Comparison of ENCODE assay signal across 16 mouse cellular contexts in the genomic region with DNA sequence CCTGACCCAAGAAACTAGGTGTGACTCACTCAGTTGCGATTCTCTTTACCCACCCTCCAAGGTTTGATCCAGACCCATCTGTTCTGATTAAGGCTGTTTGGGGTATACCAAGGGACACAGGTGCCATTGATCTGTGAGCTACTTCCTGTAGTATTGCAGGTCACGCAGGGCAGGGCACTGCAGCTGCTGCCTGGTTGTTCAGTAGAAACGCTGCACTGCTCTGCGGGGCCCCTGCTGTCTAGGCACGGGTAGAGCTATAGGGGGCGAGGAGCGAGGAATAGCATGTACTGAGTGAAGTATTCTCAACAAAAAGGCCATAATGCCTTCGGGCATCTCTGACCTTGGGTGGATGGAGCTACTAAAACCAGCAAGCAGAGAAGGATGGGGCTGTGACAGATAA.
"Had no signal": no experiment of that assay in that cellular context is flagged by ENCODE, and none has a peak within 500 bp of the region (broad histone marks: within the 10 kb centered on the region; RNA-seq: fewer than 3 reads in every experiment).

No protein-coding gene starts in this region.

- H3K4me1 ChIP-seq: liver, embryonic 12.5 days; midbrain, embryonic 10.5 days; midbrain, embryonic 12.5 days; neural tube, embryonic 15.5 days had no signal

- H3K4me3 ChIP-seq: liver, embryonic 12.5 days; midbrain, embryonic 10.5 days; midbrain, embryonic 12.5 days; myocyte; neural tube, embryonic 13.5 days; neural tube, embryonic 15.5 days had no signal

- DNase-seq: lung, adult 18-20 months; lung, embryonic 14.5 days; lung, postnatal 10 days; lung, postnatal 4 days; midbrain, embryonic 14.5 days; retina, postnatal 1 day; right cerebral cortex, postnatal 25 days; right cerebral cortex, postnatal 4 days; spleen, adult 18-20 months had no signal

- H3K27ac ChIP-seq: liver, embryonic 12.5 days; liver, embryonic 14.5 days; midbrain, embryonic 10.5 days; midbrain, embryonic 12.5 days; neural tube, embryonic 13.5 days; neural tube, embryonic 15.5 days had no signal

- H3K27me3 ChIP-seq: liver, embryonic 12.5 days; midbrain, embryonic 12.5 days; neural tube, embryonic 13.5 days; neural tube, embryonic 15.5 days had no signal
